17 mouse cellular contexts compared by ENCODE assay signal in the genomic region with DNA sequence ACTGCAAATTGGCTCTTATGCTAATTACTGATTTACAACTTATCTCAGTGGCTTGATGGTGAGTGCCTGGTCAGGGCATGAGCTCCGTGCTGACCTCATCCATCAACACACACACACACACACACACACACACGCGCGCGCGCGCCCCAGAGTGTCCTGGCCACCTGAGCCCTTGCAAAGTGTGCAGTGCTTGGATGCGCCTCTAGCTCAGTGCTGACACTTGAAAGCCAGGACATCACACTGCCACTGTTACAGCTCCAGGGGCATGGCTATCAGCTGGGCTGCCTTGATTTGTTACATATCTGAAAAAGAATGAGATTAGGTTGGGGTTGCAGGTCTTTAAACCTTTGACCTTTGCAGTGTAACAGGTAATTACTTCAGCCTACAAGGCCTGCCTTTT.
DNase-seq lines count a peak whose midpoint lies in the region; ATAC-seq and TF ChIP-seq lines count a peak whose summit lies in the region.
"Had no signal": no experiment of that assay in that cellular context is flagged by ENCODE, and none has a peak within 500 bp of the region (broad histone marks: within the 10 kb centered on the region; RNA-seq: fewer than 3 reads in every experiment).

No protein-coding gene starts in this region.

- peaks cover 22% of the 10 kb centered on the region; the same call in 1 of the 2 replicates for H3K4me1 ChIP-seq in heart, embryonic 10.5 days
- peaks cover 26% of the 10 kb centered on the region for H3K4me1 ChIP-seq in hindbrain, postnatal 0 days (ENCODE audit: insufficient read depth, low read length)
- peaks cover 67% of the 10 kb centered on the region for H3K4me1 ChIP-seq in neural tube, embryonic 11.5 days (ENCODE audit: control insufficient read depth, insufficient read depth, low read length)

- no peak overlapping the region for H3K4me2 ChIP-seq in hindbrain, postnatal 0 days (ENCODE audit: low read depth, low read length)
- H3K4me2 ChIP-seq in neural tube, embryonic 11.5 days (ENCODE audit: low read depth): no peak overlapping the region
- H3K4me2 ChIP-seq: embryonic facial prominence, embryonic 12.5 days; heart, embryonic 15.5 days had no signal

- H3K9ac ChIP-seq in hindbrain, postnatal 0 days (replicated peaks; ENCODE audit: low read length): no peak overlapping the region
- no peak overlapping the region for H3K9ac ChIP-seq in neural tube, embryonic 11.5 days (ENCODE audit: low read length)
- H3K9ac ChIP-seq: embryonic facial prominence, embryonic 12.5 days; heart, embryonic 15.5 days; intestine, embryonic 15.5 days had no signal

- H3K9me3 ChIP-seq in heart, embryonic 10.5 days: no peaks in the 10 kb centered on the region
- H3K9me3 ChIP-seq in hindbrain, postnatal 0 days (ENCODE audit: low read length): no peaks in the 10 kb centered on the region
- no peaks in the 10 kb centered on the region for H3K9me3 ChIP-seq in neural tube, embryonic 11.5 days (ENCODE audit: control insufficient read depth, low read length)
- H3K9me3 ChIP-seq: embryonic facial prominence, embryonic 12.5 days; heart, embryonic 15.5 days; intestine, embryonic 15.5 days had no signal

- H3K27me3 ChIP-seq in heart, embryonic 10.5 days (ENCODE audit: insufficient read depth, poor library complexity, severe bottlenecking): no peaks in the 10 kb centered on the region
- no peaks in the 10 kb centered on the region for H3K27me3 ChIP-seq in hindbrain, postnatal 0 days (ENCODE audit: insufficient read depth, low read length)
- no peaks in the 10 kb centered on the region for H3K27me3 ChIP-seq in neural tube, embryonic 11.5 days (ENCODE audit: control insufficient read depth, insufficient read depth, low read length)
- H3K27me3 ChIP-seq: embryonic facial prominence, embryonic 12.5 days; heart, embryonic 15.5 days; intestine, embryonic 15.5 days had no signal

- WGBS in heart, embryonic 10.5 days: 64% methylated on average over 8 of the region's 8 CpGs
- WGBS in hindbrain, postnatal 0 days: 67% methylated on average over 8 of the region's 8 CpGs
- 52% methylated on average over 8 of the region's 8 CpGs for WGBS in neural tube, embryonic 11.5 days

- intact Hi-C loops in heart, postnatal 25 days (cut with DNase I): no loop called here

- no peak overlapping the region for H3K27ac ChIP-seq in heart, embryonic 10.5 days
- no peak overlapping the region for H3K27ac ChIP-seq in hindbrain, postnatal 0 days
- H3K27ac ChIP-seq in neural tube, embryonic 11.5 days (ENCODE audit: low read depth, low read length): no peak overlapping the region; the same call in 1 of the 2 replicates
- H3K27ac ChIP-seq: embryonic facial prominence, embryonic 12.5 days; heart, embryonic 15.5 days; intestine, embryonic 15.5 days had no signal

- no peak for TF ChIP-seq CTCF in hindbrain, postnatal 0 days (IDR thresholded peaks at IDR 0.05; ENCODE audit: low read depth)

- peak; percentile 74 for DNase-seq in heart, embryonic 10.5 days (ENCODE audit: low spot score)
- DNase-seq in heart, postnatal 25 days (ENCODE audit: low spot score): no peak
- DNase-seq in embryo, embryonic 9.5 days (ENCODE audit: extremely low spot score): peak; percentile 57
- peak; percentile 40 for DNase-seq in hindbrain, postnatal 0 days (ENCODE audit: low spot score)
- peak; percentile 79 for DNase-seq in neural tube, embryonic 11.5 days (ENCODE audit: low spot score)
- no peak for DNase-seq in liver
- DNase-seq: cerebellum, adult 8-10 months; gastrocnemius, postnatal 36 days; left cerebral cortex, postnatal 4 days; lung, postnatal 4 days; right cerebral cortex, postnatal 25 days had no signal

- H3K36me3 ChIP-seq in heart, embryonic 10.5 days: no peaks in the 10 kb centered on the region
- no peaks in the 10 kb centered on the region for H3K36me3 ChIP-seq in hindbrain, postnatal 0 days (ENCODE audit: insufficient read depth, low read length)
- no peaks in the 10 kb centered on the region for H3K36me3 ChIP-seq in neural tube, embryonic 11.5 days (ENCODE audit: control insufficient read depth, insufficient read depth, low read length)
- H3K36me3 ChIP-seq: embryonic facial prominence, embryonic 12.5 days; heart, embryonic 15.5 days; intestine, embryonic 15.5 days had no signal

- peak; percentile 53 for ATAC-seq in hindbrain, postnatal 0 days
- peak; percentile 56 for ATAC-seq in neural tube, embryonic 11.5 days (ENCODE audit: insufficient read depth, low FRiP score, low TSS enrichment)
- no peak for ATAC-seq in megakaryocyte, adult 5-6 weeks (ENCODE audit: poor library complexity, severe bottlenecking)
- no peak for ATAC-seq in inflammation-experienced regulatory T-cells, adult 6 months
- ATAC-seq: forebrain, embryonic 16.5 days; intestine, embryonic 15.5 days had no signal

- no peak overlapping the region for H3K4me3 ChIP-seq in heart, embryonic 10.5 days
- no peak overlapping the region for H3K4me3 ChIP-seq in hindbrain, postnatal 0 days (ENCODE audit: low read length)
- no peak overlapping the region for H3K4me3 ChIP-seq in neural tube, embryonic 11.5 days (ENCODE audit: low read depth, low read length)
- H3K4me3 ChIP-seq: embryonic facial prominence, embryonic 12.5 days; heart, embryonic 15.5 days; intestine, embryonic 15.5 days had no signal

Comparison
In these comparisons a context has a peak if more than half of its experiments do, and no peak if none do; other contexts are left out.
1. DNase-seq: peak in heart, embryonic 10.5 days (single experiment), embryo, embryonic 9.5 days (single experiment), hindbrain, postnatal 0 days (single experiment) and neural tube, embryonic 11.5 days (single experiment); none in heart, postnatal 25 days (single experiment) and liver (single experiment).
2. ATAC-seq: peak in hindbrain, postnatal 0 days (single experiment) and neural tube, embryonic 11.5 days (single experiment); none in megakaryocyte, adult 5-6 weeks (single experiment) and inflammation-experienced regulatory T-cells, adult 6 months (single experiment).